Mouse (Mus musculus): ENCODE measurements around the gene Hspd1.
"Not testable (repeated sequence)": the region's sequence is repeated elsewhere in the genome, so short reads cannot be mapped to it uniquely, and the experiment has no call there.

The Hspd1 gene

GRCm38 (mm10) chr1:55088611-55089497, 811 bp upstream of the Hspd1 start:
- in situ Hi-C loops (cut with MboI) = loop anchor here (5.0 kb wide), 1 partner anchor 33 kb away; no protein-coding TSS in a partner anchor

DNA sequence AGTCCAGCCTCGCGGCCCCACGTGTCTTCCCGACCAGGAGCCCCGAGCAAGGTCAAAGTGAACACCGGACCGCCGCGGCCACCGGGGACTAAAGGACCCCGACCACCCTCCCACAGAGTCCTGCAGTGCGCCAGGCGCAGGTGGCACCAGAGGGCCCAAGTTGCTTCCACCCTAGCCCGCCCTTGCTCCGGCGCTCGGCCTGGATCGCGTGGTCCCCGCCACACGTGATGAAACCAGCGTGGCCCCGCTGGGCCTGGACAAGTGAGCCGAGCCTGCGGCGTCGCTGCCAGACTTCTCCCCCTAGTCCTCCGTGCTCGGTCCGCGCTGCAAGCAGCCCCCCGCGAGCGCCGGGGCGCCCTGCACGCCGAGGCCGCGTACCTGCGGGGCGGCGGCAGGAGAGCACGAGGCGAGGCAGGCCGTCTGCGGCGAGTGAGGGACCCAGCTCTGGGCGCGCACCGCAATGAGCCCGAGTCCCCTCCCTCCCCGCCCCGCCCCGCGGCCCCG, 590 bp downstream of the Hspd1 start:
- in situ Hi-C loops (cut with MboI) = loop anchor here (5.0 kb wide), 1 partner anchor 35 kb away; no protein-coding TSS in a partner anchor

GRCm38 (mm10) chr1:55086868-55087400, 1.1 kb downstream of the Hspd1 start:
- in situ Hi-C loops (cut with MboI) = loop anchor here (5.0 kb wide), 1 partner anchor 35 kb away; no protein-coding TSS in a partner anchor

DNA sequence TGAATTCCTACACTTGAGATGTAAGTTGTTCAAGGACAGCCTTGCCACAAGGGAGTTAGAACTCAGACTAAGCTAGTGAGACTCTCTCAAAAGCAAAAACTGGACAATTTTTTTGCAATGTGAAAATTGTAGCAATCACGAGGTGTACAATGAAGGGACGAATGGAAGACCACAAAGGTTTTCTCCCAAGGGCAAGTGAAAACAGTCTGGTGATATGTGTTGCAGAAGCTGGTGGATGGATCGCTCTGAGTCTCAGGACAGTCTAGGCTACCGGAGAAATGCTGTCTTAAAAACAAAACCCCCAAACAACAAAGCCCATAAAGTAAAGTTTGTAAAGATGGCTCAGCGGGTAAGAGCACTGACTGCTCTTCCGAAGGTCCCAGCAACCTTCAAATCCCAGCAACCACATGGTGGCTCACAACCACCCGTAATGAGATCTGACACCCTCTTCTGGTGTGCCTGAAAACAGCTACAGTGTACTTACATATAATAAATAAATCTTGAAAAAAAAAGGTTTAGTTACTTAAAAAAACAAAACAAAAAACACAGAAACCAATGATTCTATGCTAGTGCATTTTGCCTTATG, 2.2 kb downstream of the Hspd1 start:
- in situ Hi-C loops (cut with MboI) = loop anchor here (5.0 kb wide), 1 partner anchor 36 kb away; no protein-coding TSS in a partner anchor

- in situ Hi-C loops (cut with MboI) = no loop called here
These were observed 5.9 kb downstream of the Hspd1 start for GRCm38 (mm10) chr1:55082106-55082505.

- in situ Hi-C loops (cut with MboI) = no loop called here
These were observed 8.4 kb downstream of the Hspd1 start for GRCm38 (mm10) chr1:55079677-55080076.

DNA sequence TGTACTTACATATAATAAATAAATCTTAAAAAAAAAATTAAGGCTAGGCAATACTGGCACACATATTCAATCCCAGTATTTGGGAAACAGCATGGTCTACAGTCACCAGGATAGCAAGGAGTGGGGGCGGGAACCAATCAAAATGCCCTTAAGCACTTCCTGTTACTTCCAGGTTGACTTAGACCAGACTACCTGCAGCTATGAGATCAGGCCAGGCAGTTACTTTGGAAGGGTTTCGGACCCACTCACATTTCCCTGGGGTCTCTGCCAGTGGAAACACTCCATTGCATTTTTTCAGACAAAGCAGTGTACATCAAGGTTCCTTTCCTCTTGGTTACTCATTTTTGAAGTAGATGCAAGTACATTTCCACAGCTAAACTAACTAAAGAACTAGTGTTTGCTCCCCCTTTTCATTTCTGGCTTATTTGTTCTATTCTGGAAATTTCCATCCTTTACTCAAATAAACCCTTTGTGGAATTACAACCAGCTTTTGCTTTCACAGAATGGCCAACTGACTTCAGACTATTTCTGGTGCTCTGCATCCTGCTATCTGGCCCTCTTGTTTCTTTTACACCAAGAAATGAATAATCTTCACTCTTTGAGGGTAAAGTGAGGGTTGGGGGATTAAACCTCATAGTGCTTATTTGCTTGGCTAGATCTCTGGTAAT, 11.1 kb downstream of the Hspd1 start:
- in situ Hi-C loops (cut with MboI) = no loop called here

GRCm38 (mm10) chr1:55076395-55076743, 11.7 kb downstream of the Hspd1 start:
- in situ Hi-C loops (cut with MboI) = no loop called here

DNA sequence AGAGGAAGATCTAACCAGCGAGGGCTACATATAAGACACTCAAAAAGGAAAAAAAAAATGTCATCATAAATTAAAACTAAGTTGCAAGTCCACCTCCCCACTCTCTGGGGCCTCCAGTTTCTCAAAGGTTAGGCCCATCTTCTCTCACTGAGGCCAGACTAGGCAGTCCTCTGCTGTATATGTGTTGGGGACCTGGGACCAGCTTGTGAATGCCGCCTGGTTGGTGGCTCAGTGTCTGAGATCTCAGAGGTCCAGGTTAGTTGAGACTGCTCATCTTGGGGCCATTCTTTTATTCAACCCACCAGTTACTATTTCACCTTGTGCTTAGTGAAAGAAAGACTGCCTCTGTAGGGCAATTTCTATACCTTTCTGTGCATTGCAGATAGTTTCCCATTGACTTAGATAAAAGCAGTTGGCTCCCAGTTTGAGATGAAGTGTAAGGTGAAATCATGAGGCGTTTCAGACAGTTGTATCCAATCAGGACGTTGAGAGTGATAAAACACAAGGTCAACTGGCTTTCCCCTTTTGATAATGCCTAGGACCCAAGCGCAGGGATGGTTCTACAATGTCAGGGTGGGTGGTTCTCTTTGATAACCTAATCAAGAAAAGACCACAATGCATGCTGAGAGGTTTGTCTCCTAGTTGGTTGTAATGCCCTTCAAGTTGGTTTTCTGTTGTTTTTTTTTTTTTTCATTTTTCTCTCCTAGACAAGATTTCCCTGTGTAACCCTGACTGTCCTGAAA, 12.2 kb downstream of the Hspd1 start:
- in situ Hi-C loops (cut with MboI) = no loop called here

- in situ Hi-C loops (cut with MboI) = no loop called here
These were observed 13.3 kb downstream of the Hspd1 start for GRCm38 (mm10) chr1:55074757-55075156.

- in situ Hi-C loops (cut with MboI) = not testable (repeated sequence)
These were observed 15.7 kb downstream of the Hspd1 start for GRCm38 (mm10) chr1:55072328-55072727.

DNA sequence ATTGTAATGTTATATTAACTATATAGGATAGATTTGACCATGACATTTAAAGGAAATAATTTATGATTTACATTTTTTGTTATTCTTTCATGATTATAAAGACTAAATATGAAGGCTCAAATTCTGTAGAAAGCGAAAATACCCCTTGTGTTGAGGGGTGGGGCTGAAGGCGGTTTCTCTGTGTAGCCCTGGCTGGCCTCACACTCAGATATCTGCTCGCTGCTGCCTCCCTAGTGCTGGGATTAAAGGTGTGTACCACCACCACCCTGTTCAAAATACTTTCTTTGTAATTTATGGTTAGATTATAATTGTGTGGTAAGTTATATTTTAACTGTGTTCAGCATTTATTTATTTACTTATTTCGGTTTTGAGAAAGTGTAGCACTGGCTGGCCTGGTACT, 26.3 kb downstream of the Hspd1 start:
- in situ Hi-C loops (cut with MboI) = no loop called here

GRCm38 (mm10) chr1:55061099-55061498, 26.9 kb downstream of the Hspd1 start:
- in situ Hi-C loops (cut with MboI) = no loop called here

DNA sequence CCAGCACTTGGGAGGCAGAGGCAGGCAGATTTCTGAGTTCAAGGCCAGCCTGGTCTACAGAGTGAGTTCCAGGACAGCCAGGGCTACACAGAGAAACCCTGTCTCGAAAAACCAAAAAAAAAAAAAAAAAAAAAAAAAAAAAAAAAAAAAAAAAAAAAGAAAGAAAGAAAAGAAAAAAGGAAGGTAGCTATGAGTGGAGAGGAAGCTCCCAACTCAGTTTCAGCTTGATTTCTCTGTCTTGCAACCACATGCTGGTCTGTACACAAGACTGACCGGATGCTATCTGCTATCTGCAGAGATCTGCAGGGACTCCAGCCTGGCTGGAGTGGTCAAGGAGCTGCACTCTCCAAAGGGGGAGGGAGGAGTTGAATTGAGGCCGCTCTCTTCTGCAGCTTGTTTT, 29.7 kb downstream of the Hspd1 start:
- in situ Hi-C loops (cut with MboI) = not testable (repeated sequence)

- in situ Hi-C loops (cut with MboI) = no loop called here
These were observed 32.5 kb downstream of the Hspd1 start for GRCm38 (mm10) chr1:55055322-55056115.

DNA sequence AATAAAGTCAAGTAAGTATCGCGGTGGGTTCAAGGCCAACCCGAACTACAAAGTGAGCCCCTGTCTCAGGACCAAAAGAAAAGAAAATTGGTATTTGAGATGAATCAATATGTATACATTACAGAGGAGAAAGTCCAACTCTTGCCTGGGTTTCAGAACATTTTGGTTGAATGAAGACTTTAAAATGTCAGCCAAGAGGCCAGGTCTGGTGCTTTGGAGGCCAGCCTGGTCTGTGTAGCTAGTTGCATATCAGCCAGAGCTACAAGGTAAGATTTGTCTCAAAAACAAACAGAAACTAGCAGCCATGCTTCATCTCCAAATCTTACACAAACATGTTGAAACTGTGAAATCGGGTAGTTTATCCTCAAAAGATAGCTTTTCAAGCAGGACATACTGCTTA, 34.4 kb downstream of the Hspd1 start:
- in situ Hi-C loops (cut with MboI) = no loop called here

GRCm38 (mm10) chr1:55053005-55053404, 35.0 kb downstream of the Hspd1 start:
- in situ Hi-C loops (cut with MboI) = no loop called here

GRCm38 (mm10) chr1:55052355-55052953, 35.6 kb downstream of the Hspd1 start, which contains the start of gene Coq10b:
Gene Coq10b, plus strand, starts transcription at chr1:55052770.
- in situ Hi-C loops (cut with MboI) = no loop called here

GRCm38 (mm10) chr1:55051671-55052070, 36.4 kb downstream of the Hspd1 start:
- in situ Hi-C loops (cut with MboI) = no loop called here
